Mouse (Mus musculus) ES-E14 (cell line): ENCODE results near the gene Nectin2. TPM values are rescaled to one million over a fixed set of nuclear protein-coding genes. Genes with fewer than 3 reads are reported as not detected.

ENCODE experiments used
- DNase-seq: peaks from one replicate; pipeline ENCODE4 v3.0.0-alpha.2; 2013; ENCODE audit warnings: low read depth, low spot score
- H3K27ac ChIP-seq: 2 replicates; pipeline ENCODE4 v1.5.1; 2012; ENCODE audit warnings: low read depth, mild to moderate bottlenecking, low read length, moderate library complexity, mixed read lengths; ENCODE audit not compliant: poor library complexity, insufficient read depth, severe bottlenecking
- H3K36me3 ChIP-seq: 2 replicates; pipeline ENCODE4 v1.6.1; 2012; ENCODE audit warnings: mild to moderate bottlenecking, low read length, moderate library complexity, mixed read lengths; ENCODE audit not compliant: control insufficient read depth, poor library complexity, insufficient read depth, severe bottlenecking
- H3K4me1 ChIP-seq, 2 experiments: fragments of 150-350 bp in 1 of 2; sonication (generic) in 1 of 2; 2 replicates each; pipeline ENCODE4 v1.6.1; 2012; ENCODE audit warnings: low read length in 2 of 2, mild to moderate bottlenecking in 1 of 2, mixed read lengths in 1 of 2; ENCODE audit not compliant: control insufficient read depth in 2 of 2, insufficient read depth in 2 of 2, poor library complexity in 1 of 2
- H3K4me3 ChIP-seq, 2 experiments: fragments of 150-350 bp in 1 of 2; sonication (generic) in 1 of 2; 2 replicates each; pipeline ENCODE4 v1.5.1; 2012; ENCODE audit warnings: low read length in 2 of 2, low read depth in 1 of 2, mild to moderate bottlenecking in 1 of 2, mixed read lengths in 1 of 2; ENCODE audit not compliant: insufficient read depth in 1 of 2, poor library complexity in 1 of 2, severe bottlenecking in 1 of 2
- H3K9ac ChIP-seq: 2 replicates; pipeline ENCODE4 v1.6.1; 2012; ENCODE audit warnings: low read depth, mild to moderate bottlenecking, low read length, mixed read lengths; ENCODE audit not compliant: poor library complexity, insufficient read depth, severe bottlenecking
- H3K9me3 ChIP-seq: fragments of 150-350 bp; sonication (generic); 2 replicates; pipeline ENCODE4 v1.6.1; 2012; ENCODE audit warnings: low read depth, mild to moderate bottlenecking, low read length; ENCODE audit not compliant: control insufficient read depth, insufficient read depth
- CHD2 ChIP-seq: IDR thresholded peaks from 2 replicates; pipeline ENCODE4 v1.6.1; 2014; ENCODE audit warnings: mild to moderate bottlenecking, low read depth, low read length, inconsistent platforms
- HCFC1 ChIP-seq: IDR thresholded peaks from 2 replicates; pipeline ENCODE4 v1.6.1; 2012; ENCODE audit warnings: low read length, inconsistent platforms, borderline replicate concordance; ENCODE audit not compliant: insufficient read depth
- MAFK ChIP-seq: IDR thresholded peaks from 2 replicates; pipeline ENCODE4 v1.6.1; 2014; ENCODE audit warnings: mild to moderate bottlenecking, low read depth, low read length, inconsistent platforms; ENCODE audit not compliant: insufficient read depth
- ZC3H11A ChIP-seq: IDR thresholded peaks from 2 replicates; pipeline ENCODE4 v1.6.1; 2012; ENCODE audit warnings: low read depth, mild to moderate bottlenecking, inconsistent platforms, low read length, borderline replicate concordance
- ZNF384 ChIP-seq: IDR thresholded peaks from 2 replicates; pipeline ENCODE4 v1.6.1; 2012; ENCODE audit warnings: low read depth, low read length, inconsistent platforms
- in situ Hi-C, 2 experiments: fragments of 600-800 bp; cut with MboI; formaldehyde crosslinking; loops; one replicate each; pipeline ENCODE4 v1.15.1; 2025; ENCODE audit warnings: low sequenced_read_pairs in 2 of 2, inconsistent platforms in 1 of 2; ENCODE audit not compliant: unreplicated experiment in 2 of 2
- total RNA-seq: library from RNA; depleted of rRNA; stranded (reverse); fragments of 300-350 nt; gene quantifications from 2 replicates; pipeline ENCODE4 v1.2.3, GENCODE M21; 2012

Nectin2 gene
- total RNA-seq, 1 experiment, result 241 TPM

DNA sequence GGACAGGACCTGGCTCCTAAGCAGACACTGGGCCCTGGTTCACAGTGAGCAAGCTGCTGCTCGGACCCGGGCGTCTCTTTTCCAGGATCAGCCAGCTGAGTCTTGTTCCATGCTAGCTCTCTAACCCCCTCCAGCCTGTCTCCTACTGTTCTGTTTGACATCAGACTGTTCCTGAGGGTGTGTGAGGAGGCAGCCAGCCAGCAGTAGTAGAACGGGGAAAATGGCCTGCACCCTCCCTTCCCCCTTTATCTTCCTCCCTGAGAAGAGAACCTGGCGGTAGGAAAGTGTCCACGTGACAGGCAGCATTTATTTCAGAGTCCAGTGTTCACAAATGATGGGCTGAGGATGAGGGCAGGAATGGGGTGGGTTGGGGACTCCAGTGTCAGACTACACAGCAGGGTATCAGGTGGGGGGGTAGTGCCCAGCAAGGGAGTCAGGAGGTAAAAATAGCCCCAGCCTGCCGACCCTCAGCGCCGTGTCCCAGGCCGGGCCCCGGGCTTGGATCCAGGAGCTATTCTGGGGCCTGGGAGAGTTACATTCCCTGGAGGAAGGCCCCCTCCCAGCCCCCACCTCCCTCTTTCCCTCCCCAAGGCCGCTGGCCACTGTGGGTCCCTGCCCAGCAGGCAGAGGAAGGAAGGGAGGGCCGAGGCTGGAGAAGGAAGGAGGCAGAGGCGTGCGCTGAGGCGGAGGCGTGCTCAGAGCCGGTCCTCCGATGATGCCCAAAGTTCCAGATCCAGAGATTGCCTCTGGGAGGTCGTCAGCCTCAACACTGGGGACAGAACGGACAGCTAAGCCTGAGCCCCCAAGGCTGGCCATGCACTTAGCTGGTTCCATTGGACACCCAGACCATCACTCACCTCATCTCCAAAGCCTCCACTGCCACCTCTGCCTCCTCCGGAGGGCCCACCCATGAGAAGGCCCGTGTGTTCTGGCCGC, 5.8 kb upstream of the Nectin2 start:
- H3K4me3 ChIP-seq, result no peak overlapping the region
- no peak overlapping the region; the same call in 1 of the 2 replicates for H3K9ac ChIP-seq
- in situ Hi-C loops, result loop anchor here in 1 of 2 experiments (10.0 kb wide), 1 partner anchor 59 kb away; no protein-coding TSS in a partner anchor
- peaks cover 2 to 22% of the 10 kb centered on the region in 2 experiments; a peak in 3 of 4 replicates for H3K4me1 ChIP-seq
- peaks cover 12% of the 10 kb centered on the region for H3K36me3 ChIP-seq
- H3K27ac ChIP-seq, result no peak overlapping the region
- no peak for DNase-seq
- TF ChIP-seq ZC3H11A, result no peak
- TF ChIP-seq HCFC1, result no peak
- TF ChIP-seq MAFK, result no peak
- TF ChIP-seq ZNF384, result no peak
- TF ChIP-seq CHD2, result no peak
- H3K9me3 ChIP-seq, result no peaks in the 10 kb centered on the region

DNA sequence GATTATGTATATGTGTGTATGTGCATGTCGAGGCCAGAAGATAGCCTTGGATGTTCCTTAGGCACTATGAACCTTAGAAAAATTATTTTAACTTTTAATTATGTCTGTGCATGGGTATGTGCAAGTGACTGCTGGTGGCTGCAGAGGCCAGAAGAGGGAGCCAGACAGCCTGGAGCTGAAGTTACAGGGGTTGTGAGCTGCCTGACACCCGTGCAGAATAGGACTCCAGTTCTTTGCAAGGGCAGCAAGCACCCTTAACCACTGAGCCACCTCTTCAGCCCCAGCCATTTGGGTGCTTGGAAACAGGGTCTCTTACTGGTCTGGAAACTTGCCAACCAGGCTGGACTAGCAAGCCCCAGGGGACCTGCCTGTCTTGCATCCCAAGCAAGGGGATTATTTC, 4.7 kb upstream of the Nectin2 start:
- H3K9ac ChIP-seq, result no peak overlapping the region
- in situ Hi-C loops, result loop anchor here in 1 of 2 experiments (10.0 kb wide), 1 partner anchor 60 kb away; no protein-coding TSS in a partner anchor
- TF ChIP-seq ZNF384 (no peak), ZC3H11A (no peak), CHD2 (no peak), MAFK (no peak), HCFC1 (no peak)
- H3K4me3 ChIP-seq, result no peak overlapping the region
- no peak for DNase-seq
- no peak overlapping the region for H3K27ac ChIP-seq
- H3K36me3 ChIP-seq, result peaks cover 12% of the 10 kb centered on the region
- H3K9me3 ChIP-seq, result no peaks in the 10 kb centered on the region
- peaks cover 2 to 24% of the 10 kb centered on the region in 2 experiments; a peak in 3 of 4 replicates for H3K4me1 ChIP-seq

DNA sequence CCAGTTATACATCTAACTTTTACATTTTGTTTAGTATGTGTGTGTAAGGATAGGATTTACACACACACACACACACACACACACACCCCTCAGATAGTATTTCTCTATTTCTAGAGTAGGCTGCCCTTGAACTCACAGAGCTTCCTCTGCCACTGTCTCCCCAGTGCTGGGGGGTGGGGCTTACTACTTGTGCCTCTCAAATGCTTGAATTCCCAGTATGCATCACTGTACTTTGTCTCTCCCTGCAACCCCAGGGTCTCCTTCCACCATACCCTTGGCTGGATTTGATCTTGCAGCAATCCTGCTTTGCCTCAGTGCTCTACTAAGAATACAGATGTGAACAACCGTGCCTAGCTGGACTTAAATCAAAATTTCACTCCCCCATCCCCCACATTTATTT, 3.8 kb upstream of the Nectin2 start:
- Histone ChIP-seq H3K4me3 (no peak overlapping the region), H3K36me3 (peaks cover 12% of the 10 kb centered on the region), H3K27ac (peak overlapping the region; percentile 55; the same call in 1 of the 2 replicates), H3K4me1 (peaks cover 2 to 22% of the 10 kb centered on the region in 2 experiments; a peak in 3 of 4 replicates), H3K9ac (no peak overlapping the region), H3K9me3 (no peaks in the 10 kb centered on the region)
- DNase-seq, result no peak
- in situ Hi-C loops, result loop anchor here in 1 of 2 experiments (10.0 kb wide), 1 partner anchor 61 kb away; no protein-coding TSS in a partner anchor
- no peak for TF ChIP-seq CHD2
- TF ChIP-seq HCFC1, result no peak
- TF ChIP-seq ZC3H11A, result no peak
- no peak for TF ChIP-seq MAFK
- TF ChIP-seq ZNF384, result no peak

DNA sequence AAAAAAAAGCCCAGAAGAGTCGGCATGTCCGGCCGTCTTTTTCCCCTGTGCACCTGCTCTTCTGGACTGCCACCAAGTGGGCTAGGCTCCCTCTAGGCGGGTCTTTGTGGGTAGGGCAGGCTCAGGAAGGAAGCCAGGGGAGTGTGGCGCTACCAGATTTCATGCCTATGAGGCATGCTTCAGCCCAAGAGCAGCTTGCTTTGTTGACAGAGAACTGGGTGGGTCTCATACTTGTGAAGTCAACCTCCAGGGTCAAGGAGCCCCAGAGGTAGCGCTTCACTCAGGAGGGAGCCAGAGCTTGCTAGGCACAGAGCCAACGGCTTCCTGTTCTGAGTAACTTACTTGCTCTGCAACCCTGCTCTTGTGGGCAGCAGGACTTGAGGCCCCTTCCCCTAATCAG, 3.3 kb upstream of the Nectin2 start:
- H3K9me3 ChIP-seq, result no peaks in the 10 kb centered on the region
- in situ Hi-C loops, result loop anchor here in 1 of 2 experiments (10.0 kb wide), 1 partner anchor 61 kb away; no protein-coding TSS in a partner anchor
- H3K4me1 ChIP-seq, result peaks cover 2 to 22% of the 10 kb centered on the region in 2 experiments; a peak in 3 of 4 replicates
- peaks cover 10% of the 10 kb centered on the region for H3K36me3 ChIP-seq
- 0 out of 2 replicates have a peak overlapping the region, but pooled peaks have one; percentile 1 for H3K9ac ChIP-seq
- peak overlapping the region; percentile 55; the same call in 1 of the 2 replicates for H3K27ac ChIP-seq
- DNase-seq, result no peak
- TF ChIP-seq HCFC1 (no peak), MAFK (no peak), CHD2 (no peak), ZC3H11A (no peak), ZNF384 (no peak)
- no peak overlapping the region for H3K4me3 ChIP-seq
